Mouse (Mus musculus): ENCODE measurements around the gene Cd248.

Cd248 gene

DNA sequence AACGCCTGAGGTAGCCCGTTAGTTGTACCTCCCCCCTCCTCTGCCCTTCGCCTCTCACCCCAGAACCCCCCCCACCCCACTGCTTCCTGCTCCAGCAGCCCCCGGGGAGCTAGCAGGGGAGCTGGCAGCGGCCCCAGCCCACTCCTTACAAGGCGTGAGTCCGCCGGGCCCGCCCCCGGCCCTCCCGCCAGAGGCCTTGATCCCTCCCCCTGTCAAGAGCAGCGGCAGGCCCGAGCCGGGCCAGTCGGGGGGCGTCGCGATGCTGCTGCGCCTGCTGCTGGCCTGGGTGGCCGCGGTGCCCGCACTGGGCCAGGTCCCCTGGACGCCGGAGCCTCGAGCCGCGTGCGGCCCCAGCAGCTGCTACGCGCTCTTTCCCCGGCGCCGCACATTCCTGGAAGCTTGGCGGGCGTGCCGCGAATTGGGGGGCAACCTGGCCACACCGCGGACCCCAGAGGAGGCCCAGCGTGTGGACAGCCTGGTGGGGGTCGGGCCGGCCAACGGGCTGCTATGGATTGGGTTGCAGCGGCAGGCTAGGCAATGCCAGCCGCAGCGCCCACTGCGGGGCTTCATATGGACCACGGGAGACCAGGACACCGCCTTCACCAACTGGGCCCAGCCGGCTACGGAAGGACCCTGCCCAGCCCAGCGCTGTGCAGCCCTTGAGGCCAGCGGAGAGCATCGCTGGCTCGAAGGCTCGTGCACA, at the start of gene Cd248:
Gene Cd248 (plus strand): TSS at position 212 of the 703 bp plus-strand sequence.
- no peak for DNase-seq

DNA sequence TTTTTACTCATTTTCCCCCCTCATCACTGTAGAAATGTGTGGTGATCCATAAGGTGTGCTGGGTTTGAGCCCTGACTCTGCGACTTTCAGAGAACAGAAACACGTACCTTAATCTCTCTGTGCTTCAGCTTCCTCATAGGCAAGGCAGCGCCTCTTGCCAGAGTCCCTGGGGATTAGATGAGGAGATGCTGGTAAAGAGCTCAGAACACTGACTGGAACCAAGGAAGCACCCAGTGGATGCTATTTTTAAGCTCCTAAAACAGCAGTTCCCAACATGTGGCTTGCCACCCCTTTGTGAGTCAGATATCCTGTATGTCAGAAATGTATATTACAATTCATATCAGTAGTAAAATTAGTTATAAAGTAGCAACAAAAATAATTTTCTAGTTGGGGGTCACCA, 49.7 kb upstream of the Cd248 start:
- DNase-seq: no peak

DNA sequence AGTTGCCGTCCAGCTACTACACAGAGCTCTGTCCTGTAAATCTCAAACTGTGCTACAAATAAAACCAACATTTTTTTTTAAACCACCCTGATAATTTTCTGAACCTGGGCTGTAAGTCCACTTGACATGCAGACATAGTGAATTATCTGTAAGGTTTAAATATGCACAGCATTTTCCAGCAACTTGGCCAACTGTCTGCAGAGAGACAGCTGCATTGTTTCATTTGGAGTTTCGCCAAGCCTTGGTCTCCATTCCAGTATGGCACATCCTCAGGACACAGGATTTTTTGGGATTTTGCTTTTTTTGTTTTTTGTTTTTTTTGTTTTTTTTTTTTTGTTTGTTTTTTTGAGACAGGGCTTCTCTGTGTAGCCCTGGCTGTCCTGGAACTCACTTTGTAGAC, 46.5 kb upstream of the Cd248 start:
- no peak for DNase-seq

DNA sequence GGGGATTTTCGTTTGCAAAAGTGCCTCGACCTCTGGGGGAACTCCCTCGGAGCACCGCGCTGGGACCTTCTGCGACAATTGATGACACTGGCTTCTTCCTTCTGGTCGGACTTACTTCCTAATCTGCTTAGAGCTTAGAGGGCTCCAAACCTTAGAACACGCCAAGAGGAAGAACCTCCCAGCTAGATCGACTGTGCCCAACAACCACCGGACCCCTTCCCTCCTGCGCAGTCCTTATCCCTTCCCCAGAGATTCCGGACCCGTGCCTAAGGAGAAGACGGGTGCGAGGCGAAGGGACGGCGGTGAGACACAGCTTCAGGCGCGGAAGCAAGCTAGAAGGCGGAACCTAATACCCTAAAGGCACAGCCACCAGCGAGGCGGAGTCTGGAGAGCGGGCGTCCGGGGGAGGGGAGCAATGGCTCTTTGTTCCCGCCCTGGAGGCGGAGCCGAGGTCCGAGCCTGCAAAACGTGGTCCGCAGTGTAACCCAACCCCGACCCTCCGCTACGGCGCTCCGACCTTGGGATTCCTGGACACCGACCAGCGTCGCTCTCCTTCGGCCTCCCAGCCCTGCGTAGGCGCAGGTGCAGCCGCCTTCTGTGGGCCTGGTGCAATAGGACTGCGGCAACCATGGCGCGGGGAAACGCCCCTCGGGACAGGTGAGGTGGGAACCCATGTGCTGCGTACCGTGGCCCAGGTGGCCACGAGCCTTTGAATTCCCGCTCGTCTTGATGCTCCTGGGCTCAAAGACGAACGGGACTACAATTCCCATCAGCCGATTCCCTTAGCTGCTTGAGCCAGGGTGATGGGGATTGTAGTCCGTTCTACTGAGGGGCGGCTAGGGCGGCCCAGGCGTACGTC, 44.0 kb upstream of the Cd248 start, which contains the start of gene Slc29a2:
Gene Slc29a2 (plus strand): TSS at position 240 of the 859 bp plus-strand sequence.
- DNase-seq: peak; percentile 81 to 83

DNA sequence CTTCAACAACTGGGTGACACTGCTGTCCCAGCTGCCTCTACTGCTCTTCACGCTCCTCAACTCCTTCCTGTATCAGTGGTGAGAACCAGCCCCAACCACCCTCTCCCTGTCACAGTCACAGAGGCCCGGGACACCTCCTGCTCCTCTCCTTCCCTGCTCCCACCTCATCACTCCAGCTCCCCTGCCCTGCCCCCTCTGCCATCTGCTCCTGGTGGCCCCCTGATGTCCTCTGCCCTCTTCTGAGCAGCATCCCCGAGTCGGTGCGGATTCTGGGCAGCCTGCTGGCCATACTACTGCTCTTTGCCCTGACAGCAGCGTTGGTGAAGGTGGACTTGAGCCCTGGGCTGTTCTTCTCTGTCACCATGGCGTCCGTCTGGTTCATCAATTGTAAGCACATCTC, 41.8 kb upstream of the Cd248 start:
- DNase-seq: no peak

DNA sequence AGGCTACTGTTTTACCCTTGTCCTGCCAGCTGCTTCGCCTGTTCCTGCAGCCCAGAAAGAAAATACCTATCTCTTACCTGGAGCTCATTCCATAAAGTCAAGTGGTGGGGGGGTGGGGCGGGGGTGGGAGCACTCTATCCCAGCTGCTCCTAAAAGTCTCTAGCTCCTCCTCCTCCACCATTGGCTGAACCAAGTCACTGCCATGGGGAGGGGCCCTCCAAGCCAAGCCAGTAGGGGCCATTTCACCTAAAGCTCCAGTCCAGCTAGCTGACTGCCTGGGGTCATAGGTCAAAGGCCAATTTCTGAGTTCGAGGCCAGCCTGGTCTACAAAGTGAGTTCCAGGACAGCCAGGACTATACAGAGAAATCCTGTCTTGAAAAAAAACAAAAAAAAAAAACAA, 35.2 kb upstream of the Cd248 start:
- DNase-seq: no peak

DNA sequence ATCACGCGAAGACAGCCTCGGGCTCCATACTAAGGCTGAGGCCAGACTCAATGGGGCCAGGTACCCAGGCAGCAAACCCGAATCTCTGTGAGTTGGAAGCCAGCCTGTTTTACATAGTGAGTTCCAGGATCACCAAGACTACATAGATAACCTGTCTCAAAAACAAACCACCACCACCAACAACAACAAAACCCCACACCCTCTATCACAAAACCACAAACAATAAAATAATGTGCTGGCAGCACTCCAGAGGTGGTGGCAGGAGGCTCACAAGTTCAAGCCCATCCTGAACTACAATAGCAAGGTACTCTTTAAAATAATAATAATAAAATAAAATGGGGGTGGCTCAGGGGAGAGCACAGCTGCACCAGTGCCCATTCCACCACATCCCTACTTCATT, 31.3 kb upstream of the Cd248 start:
- no peak for DNase-seq

DNA sequence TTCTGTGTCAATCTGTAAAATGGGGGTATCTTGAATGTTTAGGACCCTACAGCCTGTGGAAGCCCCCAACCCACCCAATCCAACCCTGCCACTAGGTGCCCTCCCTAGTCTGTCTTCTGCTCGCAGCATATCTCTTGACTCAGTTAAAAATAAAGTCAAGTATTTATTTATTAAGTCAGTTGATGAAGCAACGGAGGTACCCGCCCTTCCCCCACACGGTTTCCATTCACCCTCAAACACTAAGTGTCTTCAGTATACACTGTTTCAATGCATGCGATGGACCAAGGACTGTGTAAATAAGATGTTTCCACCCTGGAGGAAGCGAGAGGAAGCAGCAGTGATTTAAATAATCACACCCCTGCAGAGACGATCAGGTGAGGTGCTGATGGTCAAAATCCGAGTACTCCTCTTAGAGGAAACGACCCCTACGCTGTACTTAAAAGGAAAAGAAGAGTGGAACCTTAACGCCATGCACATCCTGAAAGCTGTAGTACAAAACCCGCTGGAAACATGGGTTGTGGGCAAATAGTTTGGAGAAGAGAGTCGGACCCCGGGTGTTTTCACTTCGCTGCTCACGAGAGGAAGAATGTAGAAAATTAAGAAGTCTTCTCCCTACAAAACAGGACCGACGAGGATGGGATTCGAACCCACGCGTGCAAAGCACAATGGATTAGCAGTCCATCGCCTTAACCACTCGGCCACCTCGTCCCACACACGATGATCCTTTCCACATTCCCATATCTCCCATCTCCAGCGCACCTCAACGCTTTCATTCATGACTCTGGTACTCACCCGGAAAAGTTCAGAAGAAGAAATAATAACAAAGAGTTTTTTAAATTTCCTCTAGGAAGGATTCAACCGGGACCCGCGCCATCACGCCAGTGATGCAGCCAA, 30.0 kb upstream of the Cd248 start:
- peak; percentile 33 to 50 for DNase-seq

DNA sequence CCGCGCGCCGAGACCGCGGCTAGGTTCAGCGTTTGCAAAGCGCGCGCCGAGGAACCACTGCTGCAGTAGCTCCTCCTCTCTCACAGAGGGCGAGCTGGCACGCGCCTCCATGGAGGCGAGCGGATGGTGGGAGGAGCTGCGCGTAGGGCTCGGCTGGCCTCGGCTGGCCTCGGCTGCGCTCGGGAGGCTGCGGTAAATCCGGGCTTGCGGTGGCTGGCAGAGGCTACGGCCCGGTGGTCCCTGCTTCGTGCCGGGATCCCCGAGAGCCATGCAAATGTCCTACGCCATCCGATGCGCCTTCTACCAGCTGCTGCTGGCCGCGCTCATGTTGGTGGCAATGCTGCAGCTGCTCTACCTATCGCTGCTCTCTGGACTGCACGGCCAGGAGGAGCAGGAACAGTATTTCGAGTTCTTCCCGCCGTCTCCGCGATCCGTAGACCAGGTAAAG, 29.1 kb upstream of the Cd248 start, which contains the start of the genes B4gat1 and AC124502.3:
Gene B4gat1 (plus strand): TSS at position 118 of the 448 bp plus-strand sequence.
Gene AC124502.3 (plus strand): TSS at position 183 of the 448 bp plus-strand sequence.
- DNase-seq: peak; percentile 78 to 79

DNA sequence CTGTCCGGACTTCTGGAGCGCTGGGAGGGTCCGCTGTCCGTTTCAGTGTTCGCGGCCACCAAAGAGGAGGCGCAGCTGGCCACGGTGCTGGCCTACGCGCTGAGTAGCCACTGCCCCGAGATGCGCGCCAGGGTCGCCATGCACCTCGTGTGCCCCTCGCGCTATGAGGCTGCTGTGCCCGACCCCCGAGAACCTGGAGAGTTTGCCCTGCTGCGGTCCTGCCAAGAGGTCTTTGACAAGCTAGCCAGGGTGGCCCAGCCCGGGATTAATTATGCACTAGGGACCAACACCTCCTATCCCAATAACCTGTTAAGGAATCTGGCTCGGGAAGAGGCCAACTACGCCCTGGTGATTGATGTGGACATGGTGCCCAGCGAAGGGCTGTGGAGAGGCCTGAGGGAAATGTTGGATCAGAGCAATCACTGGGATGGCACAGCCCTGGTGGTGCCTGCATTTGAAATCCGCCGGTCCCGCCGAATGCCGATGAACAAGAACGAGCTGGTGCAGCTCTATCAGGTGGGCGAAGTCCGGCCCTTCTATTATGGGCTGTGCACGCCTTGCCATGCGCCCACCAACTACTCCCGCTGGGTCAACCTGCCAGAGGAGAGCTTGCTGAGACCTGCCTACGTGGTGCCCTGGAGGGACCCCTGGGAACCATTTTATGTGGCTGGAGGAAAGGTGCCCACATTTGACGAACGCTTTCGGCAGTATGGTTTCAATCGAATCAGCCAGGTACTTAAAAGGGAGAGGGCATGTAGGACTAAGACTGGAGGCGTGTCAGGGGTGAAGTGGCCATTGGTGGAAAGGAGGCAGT, 28.4 kb upstream of the Cd248 start:
- no peak for DNase-seq

DNA sequence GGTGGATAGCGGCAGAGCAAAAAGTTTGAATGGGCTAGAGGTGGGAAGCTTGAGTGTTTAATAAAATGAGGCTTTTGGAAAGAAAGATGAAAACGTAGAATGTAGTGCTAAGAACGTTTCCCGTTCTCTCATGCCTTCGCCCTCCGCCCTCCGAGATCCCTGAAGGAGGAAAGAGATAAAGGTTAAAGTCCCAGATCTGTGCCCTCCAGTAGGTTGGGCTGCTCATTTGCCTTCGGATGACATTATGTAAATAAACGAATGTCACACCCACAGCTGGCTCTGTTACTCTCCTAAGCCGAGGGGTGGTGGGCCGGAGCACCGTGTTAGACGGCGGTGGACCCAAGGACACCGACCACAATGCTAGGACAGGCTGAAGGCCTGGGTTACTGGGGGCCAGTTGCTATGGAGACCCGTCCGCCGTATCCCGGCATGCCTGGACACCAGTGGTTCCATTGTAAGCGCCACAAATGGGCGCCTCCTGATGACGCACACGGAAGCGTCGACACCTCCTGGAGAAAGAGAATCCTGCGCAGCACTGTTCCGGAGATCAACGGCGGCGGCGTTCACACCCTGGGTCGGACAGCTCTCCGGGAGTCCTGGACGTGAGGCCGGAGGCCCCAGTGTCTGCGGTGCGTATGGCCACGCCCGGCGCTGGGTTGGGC, 26.9 kb upstream of the Cd248 start, which contains the start of gene Brms1:
Gene Brms1 (plus strand): TSS at position 493 of the 662 bp plus-strand sequence.
- DNase-seq: peak; percentile 76 to 80

DNA sequence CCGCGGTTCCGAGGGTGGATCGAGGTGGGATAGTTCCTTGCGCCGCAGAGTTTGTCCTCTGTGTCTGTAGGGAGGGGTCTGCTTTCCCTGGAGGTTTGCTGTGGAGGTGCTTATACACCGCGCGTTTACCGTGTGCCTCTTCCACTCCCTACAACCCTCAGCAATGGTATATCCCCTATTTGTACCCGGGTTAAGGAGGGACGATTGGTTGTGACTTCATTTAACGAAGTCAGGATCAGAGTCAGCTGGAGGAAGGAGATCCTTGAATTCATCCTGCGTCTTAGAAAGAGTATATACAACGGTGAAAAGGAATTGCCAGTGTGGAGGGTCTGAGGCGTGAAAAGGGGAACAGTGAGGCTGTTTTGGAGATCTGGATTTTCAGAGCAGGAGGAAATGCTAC, 26.3 kb upstream of the Cd248 start:
- DNase-seq: no peak

DNA sequence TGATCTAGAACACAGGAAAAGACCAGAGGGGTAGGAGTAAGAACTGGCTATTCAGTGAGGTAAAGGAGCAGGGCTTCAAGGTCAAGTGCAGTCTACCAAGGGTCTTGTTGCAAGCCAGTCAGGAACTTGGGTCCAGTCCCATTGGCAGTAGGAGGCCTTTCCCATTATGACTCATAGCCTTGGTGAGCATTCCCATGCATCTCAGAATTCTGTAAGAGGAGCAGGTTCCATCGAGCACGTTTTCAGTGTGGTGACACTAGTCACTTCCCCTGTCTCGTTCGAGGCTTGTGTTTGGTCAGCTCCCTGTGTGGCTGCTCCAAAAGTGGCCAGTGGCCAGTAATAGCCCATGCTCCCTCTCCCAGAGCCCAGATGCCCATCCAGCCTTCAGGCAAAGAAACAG, 22.3 kb upstream of the Cd248 start:
- no peak for DNase-seq

DNA sequence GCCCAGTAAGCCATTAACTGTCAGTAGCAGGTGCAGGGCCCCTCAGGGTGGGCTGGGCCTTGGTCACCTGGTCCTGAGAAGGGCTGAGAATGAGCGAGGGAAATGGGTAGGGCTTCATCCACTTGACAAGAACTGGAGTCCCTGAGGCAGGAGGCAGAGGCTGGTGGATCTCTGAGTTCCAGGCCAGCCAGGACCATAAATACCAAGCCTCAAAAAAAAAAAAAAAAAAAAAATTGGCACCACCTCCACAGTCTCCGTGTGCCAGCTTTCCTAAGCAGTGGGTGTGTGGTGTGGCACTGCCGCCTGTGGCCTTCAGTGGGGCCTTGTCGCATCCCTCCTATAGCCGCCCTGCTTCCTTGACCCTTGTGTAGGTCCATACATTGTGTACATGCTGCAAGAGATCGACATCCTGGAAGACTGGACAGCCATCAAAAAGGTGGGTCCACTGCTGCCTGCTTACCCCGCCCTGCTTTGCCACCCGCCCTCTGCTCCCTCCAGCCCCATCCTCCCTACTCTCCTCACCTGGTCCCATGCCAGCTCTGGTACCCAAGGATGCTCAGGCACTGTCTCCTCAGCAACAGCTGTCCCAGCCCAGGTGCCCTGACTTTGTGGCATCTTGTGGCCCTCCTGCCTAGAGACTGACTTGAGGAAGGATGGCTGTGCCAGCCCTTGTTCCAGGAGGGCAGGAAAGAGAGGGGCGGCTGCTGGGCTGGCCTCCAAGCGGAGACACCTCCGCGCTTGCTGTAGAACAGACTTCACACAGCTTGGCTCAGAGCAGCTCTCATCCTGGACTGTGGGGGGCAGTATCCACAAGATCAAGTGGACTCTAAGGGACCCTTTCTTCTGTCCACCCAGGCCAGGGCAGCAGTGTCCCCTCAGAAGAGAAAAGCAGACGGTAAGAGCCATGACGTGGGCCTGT, 19.5 kb upstream of the Cd248 start:
- no peak for DNase-seq

DNA sequence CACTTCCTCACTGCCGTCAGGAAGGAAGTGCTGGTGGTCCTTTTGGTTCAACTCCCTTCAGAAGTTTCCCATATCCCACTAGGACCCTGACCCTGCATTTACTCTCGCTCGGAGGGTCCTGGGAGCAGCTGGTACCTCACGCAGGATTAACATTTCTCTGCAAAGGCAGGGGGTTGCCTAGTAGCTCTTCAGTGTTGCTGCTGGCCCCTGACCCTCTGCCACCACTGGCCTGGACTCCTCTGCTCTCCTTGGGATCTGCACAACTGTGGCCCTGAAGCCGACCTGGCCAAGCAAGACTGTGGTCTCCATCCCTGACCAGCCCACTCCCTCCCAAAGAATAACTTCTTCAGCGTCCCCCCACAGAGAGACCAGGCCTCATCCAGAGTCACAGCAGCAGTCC, 18.6 kb upstream of the Cd248 start:
- DNase-seq: no peak

DNA sequence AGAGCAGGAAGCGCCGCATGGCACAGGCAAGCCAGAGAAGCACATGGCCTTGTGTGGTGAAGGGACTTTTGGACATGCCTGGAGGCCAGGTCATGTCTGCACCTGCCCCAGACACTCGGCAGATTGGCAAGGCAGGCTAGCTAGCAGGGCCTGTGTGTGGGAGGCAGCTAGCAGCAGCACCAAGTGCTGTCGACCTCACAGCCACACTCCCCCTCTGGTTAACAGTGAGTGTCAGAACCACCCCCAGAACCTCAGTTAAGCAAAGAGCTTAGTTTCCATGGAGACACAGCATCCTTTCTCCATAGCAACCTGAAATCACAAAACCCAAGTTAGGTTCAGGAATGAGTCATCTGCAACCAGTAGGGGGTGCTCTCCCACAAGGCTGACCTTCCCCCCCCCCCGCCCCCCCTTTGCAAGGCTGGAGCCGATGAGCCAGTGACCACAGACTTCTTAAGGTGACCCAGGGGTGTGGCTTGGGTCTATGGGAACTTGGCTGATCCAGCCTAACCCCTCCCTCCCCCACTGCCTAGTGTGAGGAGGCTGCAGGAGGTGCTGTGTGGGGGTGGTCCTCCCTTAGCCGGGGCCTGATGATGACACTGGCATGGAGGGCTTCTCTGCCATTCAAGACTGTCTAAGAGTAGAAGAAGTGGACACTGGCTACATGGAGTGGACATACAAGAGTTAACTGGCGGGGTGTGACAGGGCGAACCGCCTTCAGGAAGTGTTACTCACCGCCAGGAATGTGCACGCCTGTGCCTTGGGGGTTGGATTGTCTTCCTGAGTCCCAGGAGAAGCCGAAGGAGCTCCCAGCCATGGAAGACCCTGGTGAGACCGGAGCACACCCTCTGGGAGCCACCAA, 17.6 kb upstream of the Cd248 start, which contains the start of gene Rin1:
Gene Rin1 (plus strand): TSS at position 435 of the 859 bp plus-strand sequence.
- no peak for DNase-seq

DNA sequence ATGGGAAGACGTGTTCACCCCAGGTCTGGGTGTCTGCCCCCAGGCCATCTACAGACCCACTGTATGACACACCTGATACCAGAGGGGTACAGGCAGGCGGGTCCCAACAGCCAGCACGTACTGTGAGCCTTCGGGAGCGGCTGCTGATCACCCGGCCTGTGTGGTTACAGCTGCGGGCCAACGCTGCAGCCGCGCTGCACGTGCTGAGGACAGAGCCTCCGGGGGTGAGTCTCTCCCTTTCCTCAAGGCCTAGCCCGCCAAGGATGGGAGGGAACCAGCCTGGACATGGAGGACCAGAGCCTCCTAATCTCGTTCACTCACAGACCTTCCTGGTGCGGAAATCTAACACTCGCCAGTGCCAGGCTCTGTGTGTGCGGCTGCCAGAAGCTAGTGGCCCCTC, 16.8 kb upstream of the Cd248 start:
- DNase-seq: no peak

DNA sequence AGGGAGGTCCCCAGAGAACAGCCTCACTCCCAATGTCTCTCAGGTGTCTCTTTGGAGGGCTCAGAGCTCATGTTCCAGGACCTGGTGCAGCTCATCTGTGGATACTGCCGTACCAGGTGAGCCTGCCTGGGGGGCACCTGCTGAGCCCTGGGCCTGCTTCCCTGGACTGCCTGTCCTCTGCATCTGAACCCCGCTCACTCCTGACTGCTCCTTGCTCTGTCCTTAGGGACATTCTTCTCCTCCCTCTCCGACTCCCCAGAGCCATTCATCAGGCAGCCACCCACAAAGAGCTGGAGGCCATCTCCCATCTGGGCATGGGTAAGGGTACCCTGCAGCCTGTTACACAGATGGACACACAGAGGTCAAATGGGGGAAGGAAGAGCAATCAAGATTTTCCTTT, 16.4 kb upstream of the Cd248 start:
- DNase-seq: no peak

Data from thymus, adult 18-20 months (tissue).